Comparison of ENCODE assay signal across 8 mouse cellular contexts in the genomic region with DNA sequence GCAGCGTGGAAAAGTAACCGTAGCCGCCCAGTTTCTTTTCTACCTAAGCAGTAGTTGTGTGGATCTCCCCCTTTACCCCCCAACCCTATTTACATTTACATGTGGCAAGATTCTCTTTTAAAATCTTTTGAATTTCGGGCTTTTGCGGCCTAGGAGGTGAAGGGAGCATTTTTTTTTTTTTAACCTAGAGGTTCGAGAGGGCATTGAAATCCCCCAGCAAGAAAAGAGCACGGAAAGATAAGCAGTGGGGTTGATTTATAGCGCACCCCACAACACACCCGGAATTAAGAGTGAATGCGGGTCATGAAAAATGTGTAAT. TPM values are rescaled to one million over a fixed set of nuclear protein-coding genes. Genes with fewer than 3 reads are reported as not detected.
A peak's percentile ranks its signal among the peaks of the same experiment; 100 is the strongest.
DNase-seq lines count a peak whose midpoint lies in the region; ATAC-seq and TF ChIP-seq lines count a peak whose summit lies in the region.

No protein-coding gene starts in this region.

- no peak for ATAC-seq in heart, postnatal 0 days (ENCODE audit: insufficient read depth, low read depth)
- ATAC-seq in embryonic facial prominence, embryonic 11.5 days (replicated peaks; ENCODE audit: insufficient number of reproducible peaks, low FRiP score, low TSS enrichment, low read depth): no peak
- no peak for ATAC-seq in hindbrain, embryonic 14.5 days (ENCODE audit: low FRiP score)
- ATAC-seq in midbrain, embryonic 12.5 days (ENCODE audit: low FRiP score, low read depth): no peak

- peak overlapping the region; percentile 80 for H3K9ac ChIP-seq in heart, postnatal 0 days (replicated peaks; ENCODE audit: low read depth, low read length)
- H3K9ac ChIP-seq in embryonic facial prominence, embryonic 11.5 days (replicated peaks; ENCODE audit: low read length): peak overlapping the region; percentile 96
- H3K9ac ChIP-seq in hindbrain, embryonic 14.5 days: peak overlapping the region; percentile 99
- peak overlapping the region; percentile 86 for H3K9ac ChIP-seq in midbrain, embryonic 12.5 days (replicated peaks)

- peak overlapping the region; percentile 78 for H3K4me3 ChIP-seq in heart, postnatal 0 days (ENCODE audit: low read depth, low read length)
- peak overlapping the region; percentile 86 for H3K4me3 ChIP-seq in embryonic facial prominence, embryonic 11.5 days (ENCODE audit: low read depth, low read length)
- H3K4me3 ChIP-seq in hindbrain, embryonic 14.5 days (replicated peaks; ENCODE audit: low read length): peak overlapping the region; percentile 94
- H3K4me3 ChIP-seq in midbrain, embryonic 12.5 days: peak overlapping the region; percentile 69

- H3K27ac ChIP-seq in heart, postnatal 0 days (ENCODE audit: low read depth): peak overlapping the region; percentile 80
- H3K27ac ChIP-seq in embryonic facial prominence, embryonic 11.5 days (replicated peaks; ENCODE audit: low read depth, low read length): peak overlapping the region; percentile 99
- peak overlapping the region; percentile 99 for H3K27ac ChIP-seq in hindbrain, embryonic 14.5 days
- peak overlapping the region; percentile 99 for H3K27ac ChIP-seq in midbrain, embryonic 12.5 days (replicated peaks)

- no peak for TF ChIP-seq EP300 in heart, postnatal 0 days (IDR thresholded peaks at IDR 0.05; ENCODE audit: low read depth)

- H3K27me3 ChIP-seq in heart, postnatal 0 days (ENCODE audit: control insufficient read depth, insufficient read depth, low read length): peaks cover 11% of the 10 kb centered on the region
- no peaks in the 10 kb centered on the region for H3K27me3 ChIP-seq in embryonic facial prominence, embryonic 11.5 days (ENCODE audit: control insufficient read depth, insufficient read depth, low read length)
- no peaks in the 10 kb centered on the region for H3K27me3 ChIP-seq in hindbrain, embryonic 14.5 days (ENCODE audit: control insufficient read depth, insufficient read depth, low read length)
- 0 out of 2 replicates have a peak, but pooled peaks cover 4% of the 10 kb centered on the region for H3K27me3 ChIP-seq in midbrain, embryonic 12.5 days

- WGBS in heart, postnatal 0 days: 1% methylated on average over 10 of the region's 10 CpGs
- 0% methylated on average over 10 of the region's 10 CpGs for WGBS in embryonic facial prominence, embryonic 11.5 days
- WGBS in hindbrain, embryonic 14.5 days: under 1% methylated on average over 10 of the region's 10 CpGs
- 0% methylated on average over 10 of the region's 10 CpGs for WGBS in midbrain, embryonic 12.5 days

- H3K4me2 ChIP-seq in heart, postnatal 0 days (ENCODE audit: low read depth, low read length): peak overlapping the region; percentile 94
- H3K4me2 ChIP-seq in embryonic facial prominence, embryonic 11.5 days (ENCODE audit: low read depth, low read length): peak overlapping the region; percentile 97
- peak overlapping the region; percentile 95 for H3K4me2 ChIP-seq in hindbrain, embryonic 14.5 days (replicated peaks)
- H3K4me2 ChIP-seq in midbrain, embryonic 12.5 days (replicated peaks): peak overlapping the region; percentile 79

- no peaks in the 10 kb centered on the region for H3K36me3 ChIP-seq in heart, postnatal 0 days (replicated peaks; ENCODE audit: control insufficient read depth, insufficient read depth, low read length)
- H3K36me3 ChIP-seq in embryonic facial prominence, embryonic 11.5 days (replicated peaks; ENCODE audit: control insufficient read depth, insufficient read depth, low read depth, low read length): no peaks in the 10 kb centered on the region
- H3K36me3 ChIP-seq in hindbrain, embryonic 14.5 days (replicated peaks; ENCODE audit: control insufficient read depth, insufficient read depth): peaks cover 4% of the 10 kb centered on the region; the same call in 1 of the 2 replicates
- H3K36me3 ChIP-seq in midbrain, embryonic 12.5 days: no peaks in the 10 kb centered on the region

- DNase-seq in heart, postnatal 0 days (ENCODE audit: low spot score): no peak
- DNase-seq in heart, adult 11 months: no peak
- no peak for DNase-seq in embryonic facial prominence, embryonic 11.5 days (ENCODE audit: low spot score)
- DNase-seq in hindbrain, embryonic 14.5 days (ENCODE audit: low spot score): no peak
- DNase-seq in spleen, postnatal 4 days (ENCODE audit: low spot score in 2 of 2): no peak
- DNase-seq in cerebellum, adult 8-10 months: no peak
- no peak for DNase-seq in layer of hippocampus, adult 11-12 months (ENCODE audit: low spot score)

- H3K4me1 ChIP-seq in heart, postnatal 0 days (ENCODE audit: control insufficient read depth, insufficient read depth): 0 out of 2 replicates have a peak, but pooled peaks cover 3% of the 10 kb centered on the region
- no peaks in the 10 kb centered on the region for H3K4me1 ChIP-seq in embryonic facial prominence, embryonic 11.5 days (ENCODE audit: control insufficient read depth, insufficient read depth, low read length)
- H3K4me1 ChIP-seq in hindbrain, embryonic 14.5 days (replicated peaks; ENCODE audit: control insufficient read depth, insufficient read depth, low read length): peaks cover 38% of the 10 kb centered on the region; the same call in 1 of the 2 replicates
- peaks cover 40% of the 10 kb centered on the region for H3K4me1 ChIP-seq in midbrain, embryonic 12.5 days

- no peak for TF ChIP-seq CTCF in heart, postnatal 0 days (IDR thresholded peaks at IDR 0.05; ENCODE audit: low read depth)

- no peaks in the 10 kb centered on the region for H3K9me3 ChIP-seq in heart, postnatal 0 days (replicated peaks; ENCODE audit: control insufficient read depth, low read length)
- H3K9me3 ChIP-seq in embryonic facial prominence, embryonic 11.5 days (replicated peaks; ENCODE audit: control insufficient read depth, low read length): no peaks in the 10 kb centered on the region
- no peaks in the 10 kb centered on the region for H3K9me3 ChIP-seq in hindbrain, embryonic 14.5 days (ENCODE audit: control insufficient read depth, low read length)
- H3K9me3 ChIP-seq in midbrain, embryonic 12.5 days: no peaks in the 10 kb centered on the region

RNA-seq across cellular contexts. Expression of gene Mpped2, which starts 1.5 kb away (rescaled TPM):
- 9.4 and 11.7 TPM in 2 replicates for total RNA-seq in heart, postnatal 0 days (2014; rRNA removed; ENCODE audit: low replicate concordance)
- polyA plus RNA-seq in heart, postnatal 0 days (2015; fragmentation: Nextera tagmentation; extraction: Ambion mirVana): 26.8 and 28.3 TPM in 2 replicates
- polyA plus RNA-seq in embryonic facial prominence, embryonic 11.5 days (2014; fragmentation: Nextera tagmentation; extraction: Ambion mirVana): 102 and 108 TPM in 2 replicates
- polyA plus RNA-seq in hindbrain, embryonic 14.5 days (2014; fragmentation: Nextera tagmentation; extraction: Ambion mirVana): 138 and 149 TPM in 2 replicates
- 95.4 and 112 TPM in 2 replicates for polyA plus RNA-seq in midbrain, embryonic 12.5 days (2016; fragmentation: Nextera tagmentation; extraction: Ambion mirVana)
